Mouse (Mus musculus) embryo, embryonic 9.5 days (tissue): ENCODE measurements at regions not wholly inside any gene's neighbourhood (a gene's known extent, or its start where the extent isn't known, plus 50 kb on each side); places are given as distances from the start of the nearest gene placed in this dataset.

Experiments
- DNase-seq: peaks from one replicate; pipeline ENCODE4 v3.0.0-alpha.2; 2017; ENCODE audit errors: extremely low spot score

DNA sequence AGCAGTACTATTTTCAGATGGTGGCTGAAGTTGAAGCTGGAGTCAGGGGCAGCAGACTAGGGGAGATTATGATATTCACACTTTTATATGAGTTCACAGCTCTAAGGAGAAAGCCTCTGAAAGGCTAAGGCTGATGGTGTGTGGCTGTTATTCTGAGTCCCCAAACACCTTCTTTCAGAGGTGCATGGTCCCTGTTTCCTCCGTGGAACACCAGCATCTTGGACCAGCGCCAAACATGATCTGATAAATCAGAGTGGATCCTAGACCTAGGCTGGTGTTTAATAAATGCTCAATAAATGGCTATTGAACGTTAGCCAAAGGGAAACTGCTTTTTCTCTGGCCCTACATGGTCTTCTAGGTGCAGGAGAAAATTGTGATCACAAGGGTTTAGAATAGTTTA is 269.2 kb downstream of the Agtpbp1 start:
- no peak for DNase-seq

- DNase-seq = peak; percentile 33
These were observed 270.6 kb downstream of the Agtpbp1 start for GRCm38 (mm10) chr13:59314419-59314818.

DNA sequence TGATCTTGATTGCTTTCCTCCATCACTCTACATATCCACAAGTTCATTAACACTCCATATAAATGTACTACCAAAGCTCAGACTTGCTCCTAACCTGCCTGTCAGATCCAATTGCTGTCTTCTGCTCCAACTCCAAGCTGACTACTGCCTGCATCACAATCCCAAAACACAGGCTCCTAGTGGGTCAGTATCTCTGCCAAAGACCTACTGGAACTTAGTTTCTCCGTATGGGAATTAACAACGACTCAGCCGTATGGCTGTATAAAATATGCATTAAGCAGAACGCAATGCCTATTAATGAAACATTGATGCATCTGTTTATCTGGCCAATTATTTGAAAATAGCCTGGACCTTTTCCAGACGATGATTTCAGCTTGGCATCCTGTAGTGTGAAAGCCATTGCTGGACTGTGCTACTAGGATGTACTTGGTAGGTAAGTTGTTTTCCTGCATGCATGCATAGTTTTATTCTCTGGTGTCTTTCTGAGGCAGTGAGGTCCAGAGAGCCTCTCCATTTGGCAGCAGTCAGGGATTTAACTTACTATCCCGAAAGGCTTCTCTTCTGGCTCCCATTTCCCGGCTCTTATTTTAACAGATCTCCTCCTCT is 271.2 kb downstream of the Agtpbp1 start:
- DNase-seq = no peak

GRCm38 (mm10) chr13:59292905-59293304 is 292.1 kb downstream of the Agtpbp1 start:
- peak; percentile 52 for DNase-seq

DNA sequence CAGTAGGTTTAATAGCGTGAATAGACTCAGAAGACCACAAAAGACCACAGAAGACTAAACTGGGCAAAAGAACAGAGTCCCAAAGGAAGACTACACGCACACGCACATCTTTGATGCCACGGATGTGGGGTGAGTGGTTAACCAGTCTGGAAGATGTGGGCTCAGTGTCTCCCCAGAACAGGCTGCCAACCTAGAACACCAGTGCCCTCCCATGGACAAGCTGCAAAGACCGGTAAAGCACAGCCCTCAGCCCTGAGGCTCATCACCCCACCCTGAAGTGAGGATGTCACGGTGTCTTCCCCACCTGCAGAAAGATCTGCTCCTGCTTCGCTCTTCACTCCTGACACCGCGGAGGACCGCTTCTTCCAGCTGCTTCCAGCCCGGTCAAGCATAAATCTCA is 295.9 kb downstream of the Agtpbp1 start:
- DNase-seq = no peak

GRCm38 (mm10) chr13:59281199-59281598 is 303.8 kb downstream of the Agtpbp1 start:
- DNase-seq = no peak

DNA sequence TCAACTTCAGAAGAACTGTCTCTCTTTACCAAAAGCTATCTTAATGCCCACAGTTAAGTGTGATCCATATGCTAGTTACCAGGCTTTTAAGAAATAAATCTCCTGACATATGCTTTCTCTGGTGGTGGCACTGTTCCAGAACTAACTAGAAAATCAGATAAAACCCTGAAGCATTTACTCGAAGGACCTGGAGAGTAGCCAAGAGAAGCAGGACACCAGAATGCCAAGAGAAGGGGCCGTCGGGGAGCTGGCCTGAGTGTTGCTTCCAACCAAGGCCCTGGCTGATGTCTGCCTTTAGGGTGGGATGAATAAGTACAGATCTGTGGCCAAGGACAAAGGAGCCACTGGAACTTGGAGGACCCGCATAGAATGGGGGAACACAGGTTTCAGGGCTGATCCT is 305.9 kb downstream of the Agtpbp1 start:
- no peak for DNase-seq

- no peak for DNase-seq
These were observed 313.4 kb downstream of the Agtpbp1 start for GRCm38 (mm10) chr13:59271661-59272060.

- no peak for DNase-seq
These were observed 318.2 kb downstream of the Agtpbp1 start for GRCm38 (mm10) chr13:59266854-59267253.

- DNase-seq = no peak
These were observed 320.9 kb downstream of the Agtpbp1 start for GRCm38 (mm10) chr13:59264126-59264525.

DNA sequence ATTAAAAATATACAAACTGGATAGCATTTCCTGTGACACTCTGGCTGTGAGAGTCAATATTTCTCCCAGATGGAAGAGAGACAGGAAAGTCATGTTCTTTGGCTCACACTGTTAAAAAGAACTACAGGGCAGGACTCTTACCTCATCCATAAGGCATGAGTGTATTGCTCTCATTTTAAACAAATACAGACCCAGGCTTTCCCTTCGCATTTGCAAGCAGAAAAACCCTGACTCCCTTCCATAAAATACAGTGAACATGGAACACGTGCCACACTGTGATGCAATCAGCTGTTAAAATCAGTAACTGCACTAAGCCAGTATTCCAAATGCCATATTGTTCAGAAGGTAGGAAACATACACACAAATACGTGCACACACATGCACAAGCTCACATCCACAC is 323.1 kb downstream of the Agtpbp1 start:
- no peak for DNase-seq

- DNase-seq = peak; percentile 10
These were observed 329.1 kb downstream of the Agtpbp1 start for GRCm38 (mm10) chr13:59255798-59256435.

GRCm38 (mm10) chr13:59253667-59254558 is 331.1 kb downstream of the Agtpbp1 start:
- DNase-seq = no peak

DNA sequence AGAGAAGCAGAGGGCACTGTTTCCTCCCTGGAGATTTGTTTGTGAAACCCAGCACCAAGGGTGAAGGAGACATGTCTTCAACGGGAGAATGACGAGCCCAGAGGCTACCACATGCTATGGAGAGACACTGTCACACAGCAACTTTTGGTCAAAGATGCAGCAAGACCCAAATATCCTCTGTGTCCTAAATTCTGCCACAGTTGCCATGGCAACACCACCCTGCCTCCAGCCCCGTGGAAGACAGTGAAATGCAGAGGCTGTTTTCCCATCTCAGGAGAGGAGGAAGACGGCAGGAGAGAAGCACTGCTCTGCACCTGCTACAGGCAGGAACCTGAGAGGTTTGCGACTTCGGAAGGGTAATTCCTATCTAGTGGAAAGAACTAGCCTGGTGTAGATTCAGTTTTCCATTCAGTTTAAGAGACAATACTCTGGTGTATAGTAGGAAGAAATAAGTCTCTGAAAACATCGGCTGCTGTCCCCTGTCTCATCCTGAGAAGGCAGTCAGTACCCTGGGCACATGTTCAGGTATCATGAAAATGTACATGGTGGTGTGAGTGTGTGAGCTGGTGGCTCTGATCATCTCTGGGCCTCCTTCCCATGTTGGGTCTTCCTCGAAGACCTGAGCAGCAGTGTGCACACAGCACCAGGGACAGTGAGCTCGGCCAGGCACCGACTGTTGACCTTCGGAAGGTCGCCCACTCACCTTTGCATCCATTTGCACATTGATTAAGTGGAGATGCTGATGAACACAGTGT is 333.6 kb downstream of the Agtpbp1 start:
- peak; percentile 28 for DNase-seq

DNA sequence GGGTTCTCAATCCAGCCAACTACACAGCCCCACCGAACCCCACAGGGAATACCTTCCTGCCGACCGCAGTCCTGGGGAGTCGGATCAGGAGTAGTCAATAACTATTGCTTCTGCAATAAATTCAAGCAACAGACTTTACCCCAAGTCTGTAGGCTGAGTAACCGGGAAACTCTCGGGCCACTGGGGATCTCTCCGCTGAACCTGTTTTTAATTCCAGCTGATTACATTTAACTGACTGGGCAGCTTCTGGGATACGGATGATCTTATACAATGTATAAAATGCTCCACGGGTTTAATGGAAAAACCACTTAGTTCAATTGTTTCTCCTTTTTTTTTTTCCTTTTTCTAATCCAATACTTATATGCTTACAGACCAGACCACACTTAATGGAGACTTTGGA is 336.6 kb downstream of the Agtpbp1 start:
- no peak for DNase-seq

DNA sequence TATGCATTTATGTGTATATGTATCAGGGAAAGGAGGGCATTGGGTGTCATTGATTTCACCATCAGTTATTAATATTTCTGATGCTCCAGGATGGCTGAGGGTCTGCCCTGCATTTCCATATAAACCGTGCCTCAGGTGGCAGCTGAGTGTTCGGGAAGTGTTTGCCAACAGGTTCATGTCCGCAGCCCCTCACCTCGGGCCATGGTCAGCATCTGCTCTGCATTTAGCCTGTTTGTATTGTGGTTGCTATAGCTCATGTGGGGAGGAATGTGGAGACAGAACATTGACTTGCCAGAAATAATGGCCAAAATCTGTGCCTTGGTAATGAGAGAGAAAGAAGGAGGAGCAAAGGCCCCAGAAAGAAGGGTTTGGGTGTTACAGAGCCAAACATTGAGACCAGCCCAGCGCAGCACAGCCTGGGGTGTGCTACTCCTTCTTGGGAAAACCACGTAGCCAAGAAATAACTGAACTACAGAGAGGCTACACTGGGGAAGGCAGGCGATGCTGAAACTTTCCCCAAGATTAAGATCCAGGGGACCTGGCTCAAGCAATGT is 338.0 kb downstream of the Agtpbp1 start:
- DNase-seq = no peak

DNA sequence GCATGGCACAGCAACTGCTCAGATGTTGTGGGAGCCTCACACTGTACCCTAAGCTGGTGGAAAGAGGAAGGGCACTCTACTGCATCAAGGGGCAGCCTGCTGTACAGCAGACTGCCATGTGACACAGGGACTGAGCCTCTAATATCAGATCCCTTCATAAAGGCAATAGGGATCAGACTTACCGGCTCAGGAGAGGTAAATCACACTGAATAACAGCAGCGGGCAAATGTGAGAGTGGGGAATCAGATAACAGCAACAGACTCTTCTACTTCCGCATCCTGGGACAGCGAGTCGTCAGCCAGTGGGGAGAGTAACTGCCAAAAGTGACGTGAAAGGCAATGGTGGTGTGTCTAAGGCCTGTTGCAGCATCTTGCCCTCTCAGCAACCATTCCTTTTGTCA is 339.0 kb downstream of the Agtpbp1 start:
- DNase-seq = no peak

GRCm38 (mm10) chr13:59244622-59245021 is 340.4 kb downstream of the Agtpbp1 start:
- DNase-seq = no peak

- no peak for DNase-seq
These were observed 342.4 kb downstream of the Agtpbp1 start for GRCm38 (mm10) chr13:59242671-59243070.

DNA sequence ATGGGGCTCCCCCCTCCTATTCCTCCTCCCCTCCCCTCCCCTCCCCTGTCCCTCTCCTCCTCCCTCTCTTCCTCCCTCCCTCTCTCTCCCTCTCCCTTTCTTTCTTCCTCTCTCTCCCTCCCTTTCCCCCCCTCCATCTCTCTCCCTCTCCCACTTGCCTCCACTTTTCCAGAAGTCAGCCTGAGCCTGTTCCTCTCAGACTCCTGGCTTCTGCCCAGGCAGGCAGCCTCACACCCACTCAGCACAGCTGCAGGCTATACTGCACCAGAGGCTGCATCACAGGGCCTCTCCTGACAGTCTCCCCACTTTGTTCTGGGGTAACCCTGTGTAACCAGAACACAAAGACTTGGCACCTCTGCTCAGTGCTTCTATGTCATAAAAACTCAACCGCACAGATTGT is 346.3 kb downstream of the Agtpbp1 start:
- no peak for DNase-seq

- DNase-seq = no peak
These were observed 349.2 kb downstream of the Agtpbp1 start for GRCm38 (mm10) chr13:59235836-59236235.

GRCm38 (mm10) chr13:59229111-59229541 is 355.9 kb downstream of the Agtpbp1 start:
- DNase-seq = no peak
